Mouse (Mus musculus): ENCODE results near the gene 1700013F07Rik. TPM values are rescaled to one million over a fixed set of nuclear protein-coding genes. Genes with fewer than 3 reads are reported as not detected.
A peak's percentile ranks its signal among the peaks of the same experiment; 100 is the strongest.

1700013F07Rik gene
- total and polyA plus RNA-seq, 3 experiments: 0.38 to 2.5 (median 0.94) TPM

DNA sequence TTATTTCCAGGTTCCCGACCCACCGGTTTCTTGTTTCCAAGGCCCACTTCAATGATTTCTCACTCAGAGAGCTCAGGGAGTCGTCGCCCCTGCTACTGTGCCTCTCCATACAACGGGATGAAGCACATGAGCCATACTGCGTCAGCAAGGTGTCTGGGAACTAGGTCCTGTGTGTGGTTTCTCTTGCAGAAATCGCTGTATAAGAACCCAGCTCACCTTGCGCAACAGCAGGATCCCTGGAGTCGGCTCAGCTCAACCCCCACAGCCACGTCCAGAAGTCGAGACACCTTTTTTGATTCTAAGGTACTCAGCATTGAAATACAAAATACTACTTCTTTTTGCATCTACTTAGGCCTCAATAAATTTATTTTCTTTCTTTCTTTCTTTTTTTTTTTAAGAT is 8.3 kb downstream of the 1700013F07Rik start:
- TF ChIP-seq ELF1 (IDR thresholded peaks at IDR 0.05; ENCODE audit: low read depth, low read length) (no peak), CHD2 (IDR thresholded peaks at IDR 0.05; ENCODE audit: low read length) (no peak), HCFC1 (IDR thresholded peaks at IDR 0.05; ENCODE audit: low read depth, low read length) (no peak), RCOR1 (conservative IDR thresholded peaks at IDR 0.05; ENCODE audit: low read depth, low read length) (no peak), SMC3 (IDR thresholded peaks at IDR 0.05; ENCODE audit: low read depth, low read length) (no peak), CTCF (conservative IDR thresholded peaks at IDR 0.05 in 1 of 2, IDR thresholded peaks at IDR 0.05 in 1 of 2; ENCODE audit: low read depth in 2 of 2, low read length in 2 of 2) (no peak), MEF2A (IDR thresholded peaks at IDR 0.05; ENCODE audit: borderline replicate concordance, low read depth, low read length) (no peak), MXI1 (IDR thresholded peaks at IDR 0.05; ENCODE audit: low read depth, low read length) (no peak), TBP (conservative IDR thresholded peaks at IDR 0.05; ENCODE audit: low read depth, low read length) (no peak), SIN3A (IDR thresholded peaks at IDR 0.05; ENCODE audit: low read length) (no peak), UBTF (IDR thresholded peaks at IDR 0.05; ENCODE audit: low read depth, low read length) (no peak), GABPA (IDR thresholded peaks at IDR 0.05; ENCODE audit: insufficient replicate concordance, low read depth, low read length) (no peak), POLR2A (IDR thresholded peaks at IDR 0.05; ENCODE audit: low read depth, low read length) (no peak), MAZ (IDR thresholded peaks at IDR 0.05; ENCODE audit: low read depth, low read length) (no peak), MAFK (IDR thresholded peaks at IDR 0.05; ENCODE audit: insufficient replicate concordance, low read length) (no peak), USF2 (conservative IDR thresholded peaks at IDR 0.05; ENCODE audit: low read depth, low read length) (no peak), JUND (conservative IDR thresholded peaks at IDR 0.05; ENCODE audit: low read depth, low read length) (no peak), ZC3H11A (IDR thresholded peaks at IDR 0.05; ENCODE audit: low read depth, low read length) (no peak), EP300 (IDR thresholded peaks at IDR 0.05; ENCODE audit: low read length) (no peak), NRF1 (IDR thresholded peaks at IDR 0.05; ENCODE audit: low read depth, low read length) (no peak)
- H3K36me3 ChIP-seq (replicated peaks in 1 of 2; ENCODE audit: control insufficient read depth in 1 of 2, insufficient read depth in 1 of 2, low read length in 1 of 2): no peaks in the 10 kb centered on the region
- dilution Hi-C loops (cut with MboI; ENCODE audit: extremely low pct_ligation_motif_present, extremely low pct_unique_long_range_greater_than_20kb, low sequenced_read_pairs): no loop called here
- no peak overlapping the region for H3K4me3 ChIP-seq (replicated peaks in 1 of 3; ENCODE audit: low read depth in 2 of 3, low read length in 2 of 3, poor library complexity in 1 of 3)
- H3K9me3 ChIP-seq (replicated peaks; ENCODE audit: low read length): no peaks in the 10 kb centered on the region
- DNase-seq (ENCODE audit: extremely low read depth): no peak
- in situ Hi-C loops (cut with MboI; ENCODE audit: low pct_ligation_motif_present, low pct_unique_long_range_greater_than_20kb, low sequenced_read_pairs): no loop called here
- no peaks in the 10 kb centered on the region for H3K79me2 ChIP-seq (replicated peaks; ENCODE audit: control insufficient read depth, extremely low read depth, insufficient read depth, poor library complexity, severe bottlenecking)
- H3K27ac ChIP-seq (ENCODE audit: insufficient read depth, low read depth): no peak overlapping the region
- no peak overlapping the region for H3K4me2 ChIP-seq (ENCODE audit: insufficient read depth, low read depth, poor library complexity, severe bottlenecking)
- peaks cover 6% of the 10 kb centered on the region for H3K27me3 ChIP-seq (replicated peaks)
- no peak overlapping the region for H3K9ac ChIP-seq (ENCODE audit: insufficient read depth, low read depth)
- peaks cover 0 to 16% of the 10 kb centered on the region in 2 experiments; a peak in 3 of 4 replicates for H3K4me1 ChIP-seq (ENCODE audit: control insufficient read depth in 1 of 2, insufficient read depth in 2 of 2)

DNA sequence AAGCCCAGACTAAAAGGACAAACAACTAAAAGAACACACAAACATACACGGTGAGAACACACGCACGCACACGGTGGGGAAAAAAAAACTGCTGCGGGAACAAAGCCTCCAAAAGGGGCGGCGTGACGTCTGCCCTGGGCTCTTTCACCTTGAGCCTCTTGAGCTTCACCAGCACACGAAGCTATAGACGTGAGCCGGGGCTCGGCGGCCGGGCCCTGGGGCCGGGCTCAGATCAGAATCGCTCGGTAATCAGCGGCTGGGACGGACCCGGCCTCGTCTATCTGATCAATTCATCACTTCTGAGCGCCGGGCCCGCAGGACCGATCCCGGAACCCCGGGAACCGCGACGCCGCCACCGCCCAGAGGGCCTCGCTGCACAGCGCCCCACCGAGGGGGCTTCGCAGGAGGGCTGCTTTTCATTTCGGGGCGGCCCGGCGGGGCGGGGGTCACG is 20.2 kb downstream of the 1700013F07Rik start:
- Histone ChIP-seq H3K9me3 (replicated peaks; ENCODE audit: low read length) (no peaks in the 10 kb centered on the region), H3K79me2 (replicated peaks; ENCODE audit: control insufficient read depth, extremely low read depth, insufficient read depth, poor library complexity, severe bottlenecking) (no peaks in the 10 kb centered on the region), H3K4me1 (ENCODE audit: control insufficient read depth in 1 of 2, insufficient read depth in 2 of 2) (0 out of 4 replicates have a peak, but pooled peaks cover 3 to 4% of the 10 kb centered on the region in 2 experiments), H3K4me3 (replicated peaks in 1 of 3; ENCODE audit: low read depth in 2 of 3, low read length in 2 of 3, poor library complexity in 1 of 3) (peak overlapping the region; percentile 46 to 98 (median 87)), H3K27me3 (replicated peaks) (peaks cover 8% of the 10 kb centered on the region), H3K27ac (ENCODE audit: insufficient read depth, low read depth) (peak overlapping the region; percentile 10; the same call in 1 of the 2 replicates), H3K9ac (ENCODE audit: insufficient read depth, low read depth) (peak overlapping the region; percentile 98), H3K36me3 (replicated peaks in 1 of 2; ENCODE audit: control insufficient read depth in 1 of 2, insufficient read depth in 1 of 2, low read length in 1 of 2) (peaks cover 11 to 23% of the 10 kb centered on the region in 2 experiments), H3K4me2 (ENCODE audit: insufficient read depth, low read depth, poor library complexity, severe bottlenecking) (peak overlapping the region; percentile 66)
- dilution Hi-C loops (cut with MboI; ENCODE audit: extremely low pct_ligation_motif_present, extremely low pct_unique_long_range_greater_than_20kb, low sequenced_read_pairs): no loop called here
- in situ Hi-C loops (cut with MboI; ENCODE audit: low pct_ligation_motif_present, low pct_unique_long_range_greater_than_20kb, low sequenced_read_pairs): loop anchor here (10.0 kb wide), 1 partner anchor 91 kb away; no protein-coding TSS in a partner anchor
- TF ChIP-seq KAT2A (IDR thresholded peaks at IDR 0.05; ENCODE audit: insufficient replicate concordance, low read length): no peak
- TF ChIP-seq ZC3H11A (IDR thresholded peaks at IDR 0.05; ENCODE audit: low read depth, low read length): no peak
- no peak for TF ChIP-seq ETS1 (conservative IDR thresholded peaks at IDR 0.05; ENCODE audit: low read depth, low read length)
- peak; percentile 51; the same call in 1 of the 2 replicates for TF ChIP-seq MXI1 (IDR thresholded peaks at IDR 0.05; ENCODE audit: low read depth, low read length)
- no peak; the same call in 1 of the 2 replicates for TF ChIP-seq SIN3A (IDR thresholded peaks at IDR 0.05; ENCODE audit: low read length)
- TF ChIP-seq TBP (conservative IDR thresholded peaks at IDR 0.05; ENCODE audit: low read depth, low read length): no peak
- TF ChIP-seq MAFK (IDR thresholded peaks at IDR 0.05; ENCODE audit: insufficient replicate concordance, low read length): no peak
- 0 out of 2 replicates have a peak, but pooled peaks have one; percentile 2 for TF ChIP-seq MEF2A (IDR thresholded peaks at IDR 0.05; ENCODE audit: borderline replicate concordance, low read depth, low read length)
- TF ChIP-seq TCF12 (IDR thresholded peaks at IDR 0.05; ENCODE audit: low read depth, low read length): no peak
- 0 out of 2 replicates have a peak, but pooled peaks have one; percentile 11 for TF ChIP-seq ZNF384 (IDR thresholded peaks at IDR 0.05; ENCODE audit: low read depth, low read length)
- no peak for TF ChIP-seq POLR2A (IDR thresholded peaks at IDR 0.05; ENCODE audit: low read depth, low read length)
- TF ChIP-seq MAZ (IDR thresholded peaks at IDR 0.05; ENCODE audit: low read depth, low read length): no peak
- 0 out of 2 replicates have a peak, but pooled peaks have one; percentile 1 for TF ChIP-seq SMC3 (IDR thresholded peaks at IDR 0.05; ENCODE audit: low read depth, low read length)
- TF ChIP-seq MAX (IDR thresholded peaks at IDR 0.05; ENCODE audit: low read length): no peak
- peak; percentile 38 for DNase-seq (ENCODE audit: extremely low read depth)

Measured in CH12.LX (cell line).